Comparison of ENCODE assay signal across 8 mouse cellular contexts in the genomic region with DNA sequence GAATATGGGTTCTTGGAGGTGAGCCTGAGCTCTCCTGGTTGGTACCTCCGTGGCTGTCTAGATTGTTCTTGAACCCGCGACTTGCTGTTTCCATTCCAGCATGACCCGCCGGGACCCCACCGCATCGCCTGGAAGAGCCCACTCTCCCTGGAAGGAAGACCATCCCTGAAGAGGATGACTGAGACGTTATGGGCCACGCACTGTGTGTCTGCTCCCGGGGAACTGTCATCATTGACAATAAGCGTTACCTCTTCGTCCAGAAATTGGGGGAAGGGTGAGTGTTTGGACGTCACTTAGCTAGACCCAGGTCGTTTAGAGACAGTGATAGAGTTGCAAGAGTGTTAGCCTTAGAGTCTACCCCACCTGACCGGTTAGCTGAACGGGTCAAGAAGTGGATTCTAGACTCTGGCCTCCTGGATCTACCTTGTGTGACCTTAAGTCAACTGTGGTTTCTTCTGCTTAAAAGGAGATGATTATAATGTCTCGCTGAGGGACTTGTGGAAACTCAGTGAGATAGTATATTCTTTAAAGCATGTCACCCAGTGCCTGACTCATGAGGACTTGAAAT. TPM values are rescaled to one million over a fixed set of nuclear protein-coding genes. Genes with fewer than 3 reads are reported as not detected.
A peak's percentile ranks its signal among the peaks of the same experiment; 100 is the strongest.
DNase-seq lines count a peak whose midpoint lies in the region; ATAC-seq and TF ChIP-seq lines count a peak whose summit lies in the region.

No protein-coding gene starts in this region.

- peak overlapping the region; percentile 96 for H3K9ac ChIP-seq in lung, postnatal 0 days (replicated peaks; ENCODE audit: low read depth)

- no peak for TF ChIP-seq EP300 in lung, postnatal 0 days (IDR thresholded peaks at IDR 0.05)

- peak overlapping the region; percentile 93 for H3K4me3 ChIP-seq in lung, postnatal 0 days (ENCODE audit: low read depth, low read length)
- H3K4me3 ChIP-seq in limb, embryonic 10.5 days = peak overlapping the region; percentile 79
- H3K4me3 ChIP-seq in olfactory bulb, adult 2 months (ENCODE audit: insufficient read depth, low read depth, low read length) = peak overlapping the region; percentile 98

- TF ChIP-seq CTCF in lung, postnatal 0 days (IDR thresholded peaks at IDR 0.05) = no peak
- no peak for TF ChIP-seq CTCF in olfactory bulb, adult 2 months (IDR thresholded peaks at IDR 0.05; ENCODE audit: insufficient read depth, low read depth, low read length)

- TF ChIP-seq POLR2A in olfactory bulb, adult 2 months (IDR thresholded peaks at IDR 0.05; ENCODE audit: insufficient read depth, low read depth, low read length) = no peak

- ATAC-seq in lung, postnatal 0 days = no peak
- ATAC-seq in erythroblast, adult 5-6 weeks (replicated peaks; ENCODE audit: low FRiP score, poor library complexity, severe bottlenecking) = 0 out of 2 replicates have a peak, but pooled peaks have one; percentile 0
- ATAC-seq in erythroid progenitor cell, adult 5-6 weeks (replicated peaks; ENCODE audit: low FRiP score, poor library complexity, severe bottlenecking) = no peak

- no peak for DNase-seq in lung, postnatal 0 days (ENCODE audit: low spot score)
- no peak for DNase-seq in lung, postnatal 25 days (ENCODE audit: low spot score)
- DNase-seq in limb, embryonic 10.5 days (ENCODE audit: low spot score) = no peak
- no peak for DNase-seq in T-cell, adult 2 months (ENCODE audit: low spot score)
- no peak for DNase-seq in cerebellum, adult 9-10 months

- H3K9me3 ChIP-seq in lung, postnatal 0 days (ENCODE audit: low read length) = no peaks in the 10 kb centered on the region
- no peaks in the 10 kb centered on the region for H3K9me3 ChIP-seq in limb, embryonic 10.5 days (replicated peaks)

- peak overlapping the region; percentile 70 for H3K27ac ChIP-seq in lung, postnatal 0 days (ENCODE audit: low read length)
- H3K27ac ChIP-seq in limb, embryonic 10.5 days = peak overlapping the region; percentile 87
- H3K27ac ChIP-seq in olfactory bulb, adult 2 months (ENCODE audit: insufficient read depth, low read depth, low read length) = no peak overlapping the region

- no peaks in the 10 kb centered on the region for H3K27me3 ChIP-seq in lung, postnatal 0 days (replicated peaks; ENCODE audit: insufficient read depth, low read length)
- peaks cover 14% of the 10 kb centered on the region for H3K27me3 ChIP-seq in limb, embryonic 10.5 days (ENCODE audit: low read depth, poor library complexity, severe bottlenecking)

- H3K36me3 ChIP-seq in lung, postnatal 0 days (ENCODE audit: insufficient read depth, low read length) = peaks cover 10% of the 10 kb centered on the region; the same call in 1 of the 2 replicates
- peaks cover 44% of the 10 kb centered on the region for H3K36me3 ChIP-seq in limb, embryonic 10.5 days

- WGBS in lung, postnatal 0 days = 9% methylated on average over 17 of the region's 17 CpGs
- 17% methylated on average over 17 of the region's 17 CpGs for WGBS in limb, embryonic 10.5 days
- WGBS in olfactory bulb, adult 2 months = 12% methylated on average over 17 of the region's 17 CpGs

- H3K4me1 ChIP-seq in lung, postnatal 0 days (ENCODE audit: insufficient read depth, low read depth, low read length) = peaks cover 20% of the 10 kb centered on the region; the same call in 1 of the 2 replicates
- peaks cover 51% of the 10 kb centered on the region for H3K4me1 ChIP-seq in limb, embryonic 10.5 days
- peaks cover 34% of the 10 kb centered on the region for H3K4me1 ChIP-seq in olfactory bulb, adult 2 months (ENCODE audit: control insufficient read depth, insufficient read depth, low read length)

- peak overlapping the region; percentile 87 for H3K4me2 ChIP-seq in lung, postnatal 0 days (replicated peaks; ENCODE audit: low read depth, low read length)

RNA-seq across cellular contexts. Expression of gene Stk16, which starts 0.6 kb away (rescaled TPM):
- 75.8 and 77.0 TPM in 2 replicates for polyA plus RNA-seq in lung, postnatal 0 days (2015; fragmentation: Nextera tagmentation; extraction: Ambion mirVana)
- 50.4 and 76.9 TPM in 2 replicates for total RNA-seq in erythroblast, adult 5-6 weeks (2015; ENCODE audit: low replicate concordance)
- total RNA-seq in erythroblast, adult 5-6 weeks (2017; ENCODE audit: low replicate concordance) = 31.3 and 50.2 TPM in 2 replicates
- 146 and 149 TPM in 2 replicates for polyA plus RNA-seq in limb, embryonic 10.5 days (2016; fragmentation: Nextera tagmentation; extraction: Ambion mirVana)
- not detected in 2 replicates for polyA plus RNA-seq in olfactory bulb, adult 2 months (2012; ENCODE audit: insufficient read depth, insufficient read length, low replicate concordance, missing spikeins)
- total RNA-seq in erythroid progenitor cell, adult 5-6 weeks (2015; ENCODE audit: low replicate concordance) = 96.0 and 112 TPM in 2 replicates
- total RNA-seq in erythroid progenitor cell, adult 5-6 weeks (2017; ENCODE audit: low replicate concordance) = 82.3 and 141 TPM in 2 replicates

RNA-seq across cellular contexts. Expression of gene Glb1l, which starts 0.6 kb away (rescaled TPM):
- 8.6 and 10.1 TPM in 2 replicates for polyA plus RNA-seq in lung, postnatal 0 days (2015; fragmentation: Nextera tagmentation; extraction: Ambion mirVana)
- total RNA-seq in erythroblast, adult 5-6 weeks (2015; ENCODE audit: low replicate concordance) = 12.3 and 12.9 TPM in 2 replicates
- total RNA-seq in erythroblast, adult 5-6 weeks (2017; ENCODE audit: low replicate concordance) = 8.1 and 8.6 TPM in 2 replicates
- 10.3 and 12.8 TPM in 2 replicates for polyA plus RNA-seq in limb, embryonic 10.5 days (2016; fragmentation: Nextera tagmentation; extraction: Ambion mirVana)
- polyA plus RNA-seq in olfactory bulb, adult 2 months (2012; ENCODE audit: insufficient read depth, insufficient read length, low replicate concordance, missing spikeins) = not detected in 2 replicates
- 23.1 and 23.9 TPM in 2 replicates for total RNA-seq in erythroid progenitor cell, adult 5-6 weeks (2015; ENCODE audit: low replicate concordance)
- total RNA-seq in erythroid progenitor cell, adult 5-6 weeks (2017; ENCODE audit: low replicate concordance) = 14.2 and 43.3 TPM in 2 replicates

RNA-seq across cellular contexts. Expression of gene Tuba4a, which starts 8.4 kb away (rescaled TPM):
- polyA plus RNA-seq in lung, postnatal 0 days (2015; fragmentation: Nextera tagmentation; extraction: Ambion mirVana) = 46.6 and 50.5 TPM in 2 replicates
- total RNA-seq in erythroblast, adult 5-6 weeks (2015; ENCODE audit: low replicate concordance) = 433 and 471 TPM in 2 replicates
- total RNA-seq in erythroblast, adult 5-6 weeks (2017; ENCODE audit: low replicate concordance) = 280 and 368 TPM in 2 replicates
- polyA plus RNA-seq in limb, embryonic 10.5 days (2016; fragmentation: Nextera tagmentation; extraction: Ambion mirVana) = 10.0 and 10.7 TPM in 2 replicates
- not detected in 2 replicates for polyA plus RNA-seq in olfactory bulb, adult 2 months (2012; ENCODE audit: insufficient read depth, insufficient read length, low replicate concordance, missing spikeins)
- 474 and 550 TPM in 2 replicates for total RNA-seq in erythroid progenitor cell, adult 5-6 weeks (2015; ENCODE audit: low replicate concordance)
- 246 TPM in 2 replicates for total RNA-seq in erythroid progenitor cell, adult 5-6 weeks (2017; ENCODE audit: low replicate concordance)

RNA-seq across cellular contexts. Expression of gene Atg9a, which starts 19.2 kb away (rescaled TPM):
- polyA plus RNA-seq in lung, postnatal 0 days (2015; fragmentation: Nextera tagmentation; extraction: Ambion mirVana) = 23.7 and 28.3 TPM in 2 replicates
- 107 and 131 TPM in 2 replicates for total RNA-seq in erythroblast, adult 5-6 weeks (2015; ENCODE audit: low replicate concordance)
- 137 and 142 TPM in 2 replicates for total RNA-seq in erythroblast, adult 5-6 weeks (2017; ENCODE audit: low replicate concordance)
- 19.1 and 23.9 TPM in 2 replicates for polyA plus RNA-seq in limb, embryonic 10.5 days (2016; fragmentation: Nextera tagmentation; extraction: Ambion mirVana)
- polyA plus RNA-seq in olfactory bulb, adult 2 months (2012; ENCODE audit: insufficient read depth, insufficient read length, low replicate concordance, missing spikeins) = not detected in 2 replicates
- 29.2 and 39.4 TPM in 2 replicates for total RNA-seq in erythroid progenitor cell, adult 5-6 weeks (2015; ENCODE audit: low replicate concordance)
- total RNA-seq in erythroid progenitor cell, adult 5-6 weeks (2017; ENCODE audit: low replicate concordance) = 38.8 and 54.5 TPM in 2 replicates

RNA-seq across cellular contexts. Expression of gene Ankzf1, which starts 19.3 kb away (rescaled TPM):
- 15.9 and 17.2 TPM in 2 replicates for polyA plus RNA-seq in lung, postnatal 0 days (2015; fragmentation: Nextera tagmentation; extraction: Ambion mirVana)
- 8.3 and 10.4 TPM in 2 replicates for total RNA-seq in erythroblast, adult 5-6 weeks (2015; ENCODE audit: low replicate concordance)
- total RNA-seq in erythroblast, adult 5-6 weeks (2017; ENCODE audit: low replicate concordance) = 34.5 and 39.0 TPM in 2 replicates
- 22.0 and 24.8 TPM in 2 replicates for polyA plus RNA-seq in limb, embryonic 10.5 days (2016; fragmentation: Nextera tagmentation; extraction: Ambion mirVana)
- polyA plus RNA-seq in olfactory bulb, adult 2 months (2012; ENCODE audit: insufficient read depth, insufficient read length, low replicate concordance, missing spikeins) = not detected in 2 replicates
- 5.9 and 7.6 TPM in 2 replicates for total RNA-seq in erythroid progenitor cell, adult 5-6 weeks (2015; ENCODE audit: low replicate concordance)
- 8.9 and 10.0 TPM in 2 replicates for total RNA-seq in erythroid progenitor cell, adult 5-6 weeks (2017; ENCODE audit: low replicate concordance)
